Mouse (Mus musculus) liver, embryonic 16.5 days (tissue): ENCODE data around the gene Tfr2. TPM values are rescaled to one million over a fixed set of nuclear protein-coding genes. Genes with fewer than 3 reads are reported as not detected.

Source experiments
- ATAC-seq: fragments of 200-750 bp; cut with Nextera tagmentation; 2 replicates; pipeline ENCODE4 v1.8.0; 2017; ENCODE audit warnings: low read depth, mild to moderate bottlenecking, moderate number of reproducible peaks, moderate library complexity
- H3K27ac ChIP-seq: fragments of 300-500 bp; sonication (generic); 2 replicates; pipeline ENCODE4 v1.5.1; 2014; ENCODE audit warnings: mild to moderate bottlenecking, low read length
- H3K27me3 ChIP-seq: fragments of 300-500 bp; sonication (generic); 2 replicates; pipeline ENCODE4 v1.6.1; 2014; ENCODE audit warnings: low read depth, low read length, mixed read lengths; ENCODE audit not compliant: control insufficient read depth, insufficient read depth
- H3K36me3 ChIP-seq: fragments of 300-500 bp; sonication (generic); 2 replicates; pipeline ENCODE4 v1.6.1; 2014; ENCODE audit warnings: mild to moderate bottlenecking; ENCODE audit not compliant: control insufficient read depth, insufficient read depth
- H3K4me1 ChIP-seq: fragments of 300-500 bp; sonication (generic); 2 replicates; pipeline ENCODE4 v1.6.1; 2014; ENCODE audit warnings: low read depth, low read length, mixed read lengths; ENCODE audit not compliant: control insufficient read depth
- H3K4me2 ChIP-seq: fragments of 300-500 bp; sonication (generic); 2 replicates; pipeline ENCODE4 v1.6.1; 2014; ENCODE audit warnings: low read depth, low read length, mixed read lengths
- H3K4me3 ChIP-seq: fragments of 300-500 bp; sonication (generic); 2 replicates; pipeline ENCODE4 v1.5.1; 2014; ENCODE audit warnings: low read depth, mild to moderate bottlenecking, low read length
- H3K9ac ChIP-seq: fragments of 300-500 bp; sonication (generic); 2 replicates; pipeline ENCODE4 v1.6.1; 2014; ENCODE audit warnings: low read depth, low read length
- H3K9me3 ChIP-seq: fragments of 300-500 bp; sonication (generic); replicated peaks from 2 replicates; pipeline ENCODE4 v1.6.1; 2016; ENCODE audit warnings: low read length; ENCODE audit not compliant: control insufficient read depth
- WGBS: fragments of 180-500 bp; shearing (Covaris S2); extraction: QIAGEN DNeasy Blood & Tissue Kit; methylation state at CpG from one replicate; pipeline ENCODE4 v1.1.7; 2014; ENCODE audit not compliant: insufficient replicate concordance; 5-methylcytosine and 5-hydroxymethylcytosine counted together
- polyA plus RNA-seq: library from polyadenylated mRNA; unstranded; fragments of >200 nt; fragmentation: Nextera tagmentation; extraction: Ambion mirVana; gene quantifications from 2 replicates; pipeline ENCODE4 v1.2.1, GENCODE M21; 2015

Gene Tfr2
- polyA plus RNA-seq, 1 experiment from 2014 or later, result 62.5 TPM

- Histone ChIP-seq H3K4me2 (peak within 1 kb of the TSS; percentile 93), H3K9ac (peak within 1 kb of the TSS; percentile 92), H3K4me3 (peak within 1 kb of the TSS; percentile 71), H3K27me3 (no peaks in the 10 kb centered on the region), H3K4me1 (peaks cover 24% of the 10 kb centered on the region), H3K36me3 (peaks cover 19% of the 10 kb centered on the region), H3K9me3 (no peaks in the 10 kb centered on the region), H3K27ac (peak within 1 kb of the TSS; percentile 89)
- peak; percentile 83 for ATAC-seq
- under 1% methylated on average over 40 of the region's 40 CpGs for WGBS
These were observed 36.4 kb upstream of the Tfr2 start, which contains the start of the genes Epo and Gnb2 for GRCm38 (mm10) chr5:137533117-137533827. Gene Epo (minus strand): TSS chr5:137533242. Gene Gnb2 (minus strand): TSS chr5:137533510.

- WGBS, result 86% methylated on average over 3 of the region's 3 CpGs
These were observed 34.9 kb upstream of the Tfr2 start for GRCm38 (mm10) chr5:137534762-137535161.

GRCm38 (mm10) chr5:137535318-137535717, 34.3 kb upstream of the Tfr2 start:
- Histone ChIP-seq H3K27ac (no peak overlapping the region), H3K4me1 (peaks cover 16% of the 10 kb centered on the region), H3K4me3 (no peak overlapping the region), H3K9ac (no peak overlapping the region), H3K4me2 (no peak overlapping the region), H3K36me3 (no peaks in the 10 kb centered on the region; the same call in 1 of the 2 replicates), H3K9me3 (no peaks in the 10 kb centered on the region), H3K27me3 (no peaks in the 10 kb centered on the region)
- no peak for ATAC-seq
- 45% methylated on average over 9 of the region's 9 CpGs for WGBS

More at GRCm38 (mm10) chr5:137534762-137535161, 34.9 kb upstream of the Tfr2 start:
- Histone ChIP-seq H3K36me3 (peaks cover 4% of the 10 kb centered on the region), H3K27ac (no peak overlapping the region), H3K4me1 (peaks cover 21% of the 10 kb centered on the region), H3K27me3 (no peaks in the 10 kb centered on the region), H3K9ac (no peak overlapping the region), H3K4me2 (no peak overlapping the region), H3K4me3 (no peak overlapping the region), H3K9me3 (no peaks in the 10 kb centered on the region)
- ATAC-seq, result no peak

- Histone ChIP-seq H3K9ac (no peak overlapping the region), H3K9me3 (no peaks in the 10 kb centered on the region), H3K4me1 (peaks cover 5% of the 10 kb centered on the region; the same call in 1 of the 2 replicates), H3K27me3 (no peaks in the 10 kb centered on the region), H3K4me3 (no peak overlapping the region), H3K4me2 (no peak overlapping the region), H3K36me3 (no peaks in the 10 kb centered on the region), H3K27ac (no peak overlapping the region)
- ATAC-seq, result no peak
- 50% methylated on average over 4 of the region's 4 CpGs for WGBS
These were observed 32.2 kb upstream of the Tfr2 start for GRCm38 (mm10) chr5:137537461-137537860.

- no peaks in the 10 kb centered on the region for H3K9me3 ChIP-seq
- H3K4me1 ChIP-seq, result no peaks in the 10 kb centered on the region
- H3K27me3 ChIP-seq, result no peaks in the 10 kb centered on the region
- no peaks in the 10 kb centered on the region for H3K36me3 ChIP-seq
- no peak overlapping the region for H3K9ac ChIP-seq
- H3K4me2 ChIP-seq, result no peak overlapping the region
- 65% methylated on average over 7 of the region's 7 CpGs for WGBS
- no peak overlapping the region for H3K27ac ChIP-seq
- no peak for ATAC-seq
- H3K4me3 ChIP-seq, result no peak overlapping the region
These were observed 30.3 kb upstream of the Tfr2 start for GRCm38 (mm10) chr5:137539291-137539801.

- ATAC-seq, result no peak
- H3K9ac ChIP-seq, result no peak overlapping the region
- no peak overlapping the region for H3K4me2 ChIP-seq
- H3K4me1 ChIP-seq, result no peaks in the 10 kb centered on the region
- H3K4me3 ChIP-seq, result no peak overlapping the region
- H3K9me3 ChIP-seq, result no peaks in the 10 kb centered on the region
- 62% methylated on average over 6 of the region's 6 CpGs for WGBS
- no peaks in the 10 kb centered on the region for H3K27me3 ChIP-seq
- H3K27ac ChIP-seq, result no peak overlapping the region
- no peaks in the 10 kb centered on the region for H3K36me3 ChIP-seq
These were observed 28.6 kb upstream of the Tfr2 start for GRCm38 (mm10) chr5:137540991-137541390.

- no peak for ATAC-seq
- H3K4me2 ChIP-seq, result no peak overlapping the region
- H3K4me3 ChIP-seq, result no peak overlapping the region
- no peaks in the 10 kb centered on the region for H3K36me3 ChIP-seq
- no peak overlapping the region for H3K27ac ChIP-seq
- no peak overlapping the region for H3K9ac ChIP-seq
- 57% methylated on average over 5 of the region's 5 CpGs for WGBS
- H3K27me3 ChIP-seq, result no peaks in the 10 kb centered on the region
- no peaks in the 10 kb centered on the region for H3K4me1 ChIP-seq
- H3K9me3 ChIP-seq, result no peaks in the 10 kb centered on the region
These were observed 27.7 kb upstream of the Tfr2 start for GRCm38 (mm10) chr5:137541768-137542540.

GRCm38 (mm10) chr5:137544926-137545325, 24.7 kb upstream of the Tfr2 start:
- Histone ChIP-seq H3K4me1 (no peaks in the 10 kb centered on the region), H3K27ac (no peak overlapping the region), H3K4me3 (no peak overlapping the region), H3K9ac (no peak overlapping the region), H3K27me3 (no peaks in the 10 kb centered on the region), H3K9me3 (no peaks in the 10 kb centered on the region), H3K36me3 (no peaks in the 10 kb centered on the region), H3K4me2 (no peak overlapping the region)
- WGBS, result 52% methylated on average over 6 of the region's 6 CpGs
- no peak for ATAC-seq

- Histone ChIP-seq H3K27ac (no peak overlapping the region), H3K36me3 (no peaks in the 10 kb centered on the region), H3K27me3 (no peaks in the 10 kb centered on the region), H3K4me2 (no peak overlapping the region), H3K4me3 (no peak overlapping the region), H3K4me1 (no peaks in the 10 kb centered on the region), H3K9ac (no peak overlapping the region), H3K9me3 (no peaks in the 10 kb centered on the region)
- ATAC-seq, result no peak
- WGBS, result 58% methylated on average over 4 of the region's 4 CpGs
These were observed 24.0 kb upstream of the Tfr2 start for GRCm38 (mm10) chr5:137545596-137545995.
